Mouse (Mus musculus): ENCODE measurements at regions not wholly inside any gene's neighbourhood (a gene's known extent, or its start where the extent isn't known, plus 50 kb on each side); places are given as distances from the start of the nearest gene placed in this dataset.

- TF ChIP-seq GATA1 (IDR thresholded peaks at IDR 0.05; ENCODE audit: low read length) = no peak
These were observed 67.1 kb upstream of the Cpm start for GRCm38 (mm10) chr10:117561909-117562849.

GRCm38 (mm10) chr10:117561279-117561820 lies 68.0 kb upstream of the Cpm start:
- TF ChIP-seq GATA1 (IDR thresholded peaks at IDR 0.05; ENCODE audit: low read length) = no peak

- TF ChIP-seq GATA1 (IDR thresholded peaks at IDR 0.05; ENCODE audit: low read length) = no peak
These were observed 68.7 kb upstream of the Cpm start for GRCm38 (mm10) chr10:117560396-117561278.

- no peak for TF ChIP-seq GATA1 (IDR thresholded peaks at IDR 0.05; ENCODE audit: low read length)
These were observed 69.5 kb upstream of the Cpm start for GRCm38 (mm10) chr10:117559615-117560395.

- TF ChIP-seq GATA1 (IDR thresholded peaks at IDR 0.05; ENCODE audit: low read length) = no peak
These were observed 70.2 kb upstream of the Cpm start for GRCm38 (mm10) chr10:117558891-117559614.

- no peak for TF ChIP-seq GATA1 (IDR thresholded peaks at IDR 0.05; ENCODE audit: low read length)
These were observed 71.0 kb upstream of the Cpm start for GRCm38 (mm10) chr10:117558292-117558800.

- no peak for TF ChIP-seq GATA1 (IDR thresholded peaks at IDR 0.05; ENCODE audit: low read length)
These were observed 71.6 kb upstream of the Cpm start for GRCm38 (mm10) chr10:117557666-117558065.

GRCm38 (mm10) chr10:117556851-117557542 lies 72.3 kb upstream of the Cpm start:
- no peak for TF ChIP-seq GATA1 (IDR thresholded peaks at IDR 0.05; ENCODE audit: low read length)

- no peak for TF ChIP-seq GATA1 (IDR thresholded peaks at IDR 0.05; ENCODE audit: low read length)
These were observed 73.1 kb upstream of the Cpm start for GRCm38 (mm10) chr10:117556027-117556789.

- TF ChIP-seq GATA1 (IDR thresholded peaks at IDR 0.05; ENCODE audit: low read length) = no peak
These were observed 73.8 kb upstream of the Cpm start for GRCm38 (mm10) chr10:117555542-117555941.

GRCm38 (mm10) chr10:117555044-117555443 lies 74.3 kb upstream of the Cpm start:
- TF ChIP-seq GATA1 (IDR thresholded peaks at IDR 0.05; ENCODE audit: low read length) = no peak

GRCm38 (mm10) chr10:117554533-117554932 lies 74.8 kb upstream of the Cpm start:
- no peak for TF ChIP-seq GATA1 (IDR thresholded peaks at IDR 0.05; ENCODE audit: low read length)

All from G1E-ER4 (cell line).